Mouse (Mus musculus) bone marrow macrophage, adult 2 months (primary cell): Measurements from ENCODE around the gene Cd19.

Source experiments
- CTCF ChIP-seq: IDR thresholded peaks from 2 replicates; pipeline ENCODE4 v1.5.1; 2012; ENCODE audit warnings: low read depth, mild to moderate bottlenecking, low read length, moderate library complexity
- POLR2A ChIP-seq: IDR thresholded peaks from 2 replicates; pipeline ENCODE4 v1.6.1; 2012; ENCODE audit warnings: mild to moderate bottlenecking, low read depth, low read length, borderline replicate concordance

GRCm38 (mm10) chr7:126449991-126450390 is 35.3 kb upstream of the Cd19 start:
- TF ChIP-seq POLR2A (no peak), CTCF (no peak)
